Mouse (Mus musculus): ENCODE data around the gene Doc2g.

DNA sequence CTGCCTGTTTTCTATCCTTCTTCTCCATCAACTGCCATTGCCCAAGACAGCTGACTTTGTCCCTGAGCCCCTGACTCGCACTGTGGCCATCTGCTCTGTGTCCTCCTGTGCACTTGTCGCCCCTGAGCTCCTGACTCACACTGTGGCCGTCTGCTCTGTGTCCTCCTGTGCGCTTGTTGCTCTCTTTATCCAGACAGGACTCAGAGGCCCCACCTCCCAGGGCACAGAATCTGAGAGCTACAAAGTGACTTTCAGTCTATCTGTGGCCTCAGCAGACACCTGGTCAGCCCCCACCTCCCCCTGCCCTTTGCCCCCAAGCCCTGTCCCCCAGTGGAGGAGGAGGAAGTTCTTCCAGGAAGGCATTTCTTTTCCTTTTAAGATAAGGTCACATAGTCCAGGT lies 47.3 kb upstream of the Doc2g start:
- TF ChIP-seq POLR2A (IDR thresholded peaks at IDR 0.05; ENCODE audit: borderline replicate concordance, insufficient read depth, low read length) (no peak), CTCF (IDR thresholded peaks at IDR 0.05; ENCODE audit: borderline replicate concordance, insufficient read depth, low read depth, low read length) (no peak)
